Mouse (Mus musculus) mature B cell (primary cell): ENCODE data around the gene Morn4.

Experiments used
- in situ Hi-C: fragments of 300-500 bp; cut with MboI; formaldehyde crosslinking; loops from 2 replicates; pipeline ENCODE4 v1.14.3; 2019

Morn4 gene

DNA sequence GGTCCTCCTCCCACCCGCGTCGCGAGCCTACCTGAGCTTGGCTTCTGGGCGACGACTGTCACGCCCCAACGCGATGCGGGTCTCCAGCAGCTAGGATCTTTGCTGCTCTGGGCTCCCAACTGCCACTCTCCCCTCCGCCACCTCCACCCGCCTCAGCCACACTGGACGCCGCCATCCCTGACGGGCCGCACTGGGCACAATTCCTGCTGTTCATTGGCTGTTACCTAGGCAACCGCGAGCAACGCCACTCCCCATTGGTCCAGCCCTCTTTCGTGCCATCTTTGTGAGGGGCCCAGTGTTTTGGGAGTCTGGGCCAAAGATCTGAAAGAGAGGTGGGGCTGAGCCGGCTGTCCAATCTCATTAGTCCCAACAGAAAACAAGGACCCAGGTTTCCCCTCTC lies at the start of gene Morn4:
TSS of gene Morn4 (minus strand) at position 192 of the 400 bp plus-strand sequence.
- in situ Hi-C loops, result no loop called here

DNA sequence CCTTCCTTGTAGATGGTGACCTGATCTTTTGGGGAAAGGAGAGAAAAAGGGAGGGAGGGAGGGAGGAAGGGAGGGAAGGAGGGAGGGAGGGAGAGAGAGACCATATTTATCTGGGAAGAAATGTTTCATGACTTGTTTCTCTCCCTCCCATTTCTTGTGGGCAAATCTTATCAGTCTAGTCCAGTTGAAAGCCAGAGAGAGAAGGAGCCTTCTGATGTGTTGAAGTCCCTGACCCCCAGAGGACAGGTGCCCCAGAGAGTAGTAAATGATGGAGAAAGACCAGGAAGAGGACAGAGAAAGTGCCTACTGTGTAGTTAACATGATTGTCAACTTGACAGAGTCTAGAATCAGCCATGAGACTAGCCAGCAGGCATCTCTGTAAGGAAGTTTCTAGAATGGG lies 48.9 kb upstream of the Morn4 start:
- in situ Hi-C loops, result no loop called here

DNA sequence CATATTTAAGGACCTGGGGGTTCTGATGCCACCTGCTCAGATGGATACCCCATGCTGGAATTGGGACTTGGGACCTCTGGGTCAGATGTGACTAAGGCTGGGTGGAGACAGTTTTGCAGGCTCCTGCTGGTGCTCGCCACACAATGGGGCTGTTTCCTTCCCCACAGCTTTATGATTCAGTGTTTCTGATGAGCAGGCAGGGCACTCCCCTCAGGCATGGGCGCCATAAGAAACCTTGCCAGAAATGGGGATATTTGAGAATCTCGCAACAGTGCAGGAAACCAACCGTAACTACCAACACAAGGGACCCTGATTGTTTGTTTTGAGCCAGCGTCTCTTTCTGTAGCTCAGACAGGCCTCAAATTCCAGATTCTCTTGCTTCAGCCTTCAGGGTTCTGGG lies 44.9 kb upstream of the Morn4 start:
- in situ Hi-C loops, result no loop called here

DNA sequence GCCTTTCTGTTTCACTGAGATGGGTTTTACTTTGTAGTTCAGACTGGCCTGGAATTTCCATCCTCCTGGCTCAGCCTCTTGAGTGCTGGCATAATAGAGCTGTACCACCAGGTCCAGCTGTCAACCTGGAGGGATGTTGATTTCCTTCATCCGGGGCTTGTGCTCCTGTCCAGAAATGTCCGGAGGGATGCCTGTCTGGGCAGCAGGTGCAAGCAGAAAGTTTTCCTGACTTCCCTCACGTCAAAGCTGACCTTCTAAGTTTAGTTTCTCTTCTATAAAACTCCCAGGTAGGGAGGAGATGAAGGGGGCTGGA lies 44.1 kb upstream of the Morn4 start:
- in situ Hi-C loops, result no loop called here

DNA sequence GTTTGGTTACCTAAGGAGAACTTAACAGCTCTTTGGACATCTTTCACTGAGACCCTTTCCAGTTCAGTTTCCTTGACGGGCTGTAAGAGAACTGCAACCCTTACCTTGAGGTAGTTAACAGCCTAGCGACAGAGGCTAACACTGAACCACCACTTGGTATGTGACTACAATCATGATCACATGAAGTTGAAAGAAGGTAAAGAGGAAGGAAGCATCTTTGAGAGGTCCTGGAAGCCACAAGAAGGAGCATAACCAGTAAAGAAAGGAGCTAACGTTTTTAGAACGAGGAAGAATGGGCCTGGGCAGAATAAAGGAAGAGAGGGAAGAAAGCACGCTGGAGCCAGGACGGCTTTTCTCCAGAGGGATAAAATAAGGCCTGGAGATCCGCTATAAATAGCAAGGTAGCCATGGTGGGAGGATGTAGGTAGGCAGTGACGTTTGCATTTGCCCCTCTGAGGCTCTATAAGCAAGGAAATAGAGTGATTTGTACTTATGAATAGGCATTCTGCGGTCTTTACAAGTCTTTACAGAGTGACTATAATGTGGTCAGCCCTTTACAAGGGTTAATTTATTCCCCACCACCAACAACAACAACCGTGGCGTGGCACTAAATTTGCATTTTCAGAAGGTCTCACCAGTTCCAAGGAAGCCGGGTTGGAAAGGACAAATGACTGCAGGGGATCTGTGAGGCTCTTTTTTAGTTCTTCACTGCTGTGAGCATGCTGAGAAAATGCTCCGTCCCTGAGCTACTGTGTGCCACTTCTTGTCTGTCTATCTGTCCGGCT lies 43.5 kb upstream of the Morn4 start:
- in situ Hi-C loops, result no loop called here

DNA sequence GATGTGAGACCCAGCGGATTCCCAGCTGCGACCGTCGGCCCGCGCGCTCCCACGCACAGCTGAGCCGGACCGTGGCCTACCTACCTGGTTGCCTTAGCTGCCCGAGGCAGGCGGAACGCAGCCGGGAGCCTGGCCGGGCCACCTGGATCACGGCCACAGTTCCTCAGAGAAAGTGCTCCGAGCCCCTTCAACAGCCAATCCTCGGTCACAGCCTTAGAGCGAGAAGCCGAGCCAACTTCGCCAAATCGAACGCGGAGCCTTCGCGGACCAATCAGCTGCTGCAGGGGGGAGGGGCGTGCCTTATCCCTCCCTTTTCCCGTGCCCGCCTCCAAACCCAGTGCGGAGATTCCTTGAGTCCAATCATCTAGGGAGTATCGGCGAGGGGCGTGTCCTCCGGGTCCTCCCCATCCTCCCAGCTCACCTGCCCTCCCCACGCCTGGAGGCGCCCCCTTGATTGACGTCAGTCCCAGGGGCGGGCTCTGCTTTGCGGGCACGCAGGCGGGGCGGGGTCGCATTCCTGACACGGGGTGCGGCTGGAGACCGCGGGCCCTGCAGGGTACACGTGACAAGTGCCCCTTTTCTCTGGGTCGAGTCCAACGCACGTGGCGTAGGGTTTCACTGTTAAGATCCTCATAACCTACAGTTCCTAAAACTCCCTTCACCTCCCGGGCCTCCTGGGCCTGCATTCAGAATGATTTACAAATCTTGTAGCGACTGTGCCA lies 42.8 kb upstream of the Morn4 start, which contains the start of gene Avpi1:
TSS of gene Avpi1 (minus strand) at position 273 of the 722 bp plus-strand sequence.
- in situ Hi-C loops, result no loop called here

DNA sequence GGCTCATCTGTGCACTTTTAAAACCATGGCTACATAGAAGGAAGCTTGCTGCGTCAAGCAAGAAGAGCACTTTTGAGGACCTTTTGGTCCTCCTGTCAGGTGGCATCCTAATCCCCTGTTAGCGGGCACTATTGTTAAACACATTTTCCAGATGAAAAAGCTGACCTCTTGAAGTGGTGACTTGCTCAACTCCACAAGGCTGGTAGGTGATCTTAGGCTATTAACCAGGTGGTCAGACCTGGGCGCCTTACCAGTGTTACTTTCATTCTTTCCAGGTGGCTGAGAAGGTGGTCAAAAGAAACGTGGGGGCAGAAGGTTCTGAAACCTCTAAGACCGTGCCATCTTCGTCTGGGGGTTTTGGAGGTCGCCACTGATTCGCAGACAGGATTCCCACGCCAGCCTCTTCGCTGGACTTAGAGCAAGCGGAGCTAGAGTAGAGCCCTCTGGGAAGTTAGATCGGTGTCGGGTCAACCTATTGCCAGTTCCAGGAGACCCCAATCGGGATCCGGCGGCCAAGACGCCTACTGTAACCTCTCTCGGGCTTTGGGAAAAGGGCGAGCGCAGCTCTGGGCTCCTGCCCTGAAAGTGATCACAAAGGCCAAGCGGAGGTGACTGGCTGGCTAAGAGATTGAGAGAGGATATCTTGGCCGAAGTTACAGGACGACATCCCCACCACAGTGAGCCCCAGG lies 42.0 kb upstream of the Morn4 start:
- in situ Hi-C loops, result no loop called here

DNA sequence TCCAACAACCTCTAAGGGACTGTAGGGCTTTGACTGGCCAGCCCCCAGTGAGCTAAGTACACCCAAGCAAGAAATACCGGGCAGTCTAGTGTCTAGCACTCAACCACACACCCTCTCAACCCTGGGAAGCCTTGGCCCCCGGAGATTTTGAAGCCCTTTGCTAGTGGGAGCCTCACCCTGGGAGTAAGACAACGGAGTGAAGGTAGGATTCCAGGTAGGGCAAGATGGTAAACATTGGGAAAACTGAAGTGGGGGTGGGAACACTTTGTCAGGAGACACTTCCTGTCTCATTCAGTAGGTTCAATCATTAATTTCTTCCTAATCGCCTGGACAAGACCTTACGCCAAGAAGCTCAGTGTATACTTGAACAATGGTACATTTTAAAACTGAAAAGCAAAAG lies 40.9 kb upstream of the Morn4 start:
- in situ Hi-C loops, result no loop called here

DNA sequence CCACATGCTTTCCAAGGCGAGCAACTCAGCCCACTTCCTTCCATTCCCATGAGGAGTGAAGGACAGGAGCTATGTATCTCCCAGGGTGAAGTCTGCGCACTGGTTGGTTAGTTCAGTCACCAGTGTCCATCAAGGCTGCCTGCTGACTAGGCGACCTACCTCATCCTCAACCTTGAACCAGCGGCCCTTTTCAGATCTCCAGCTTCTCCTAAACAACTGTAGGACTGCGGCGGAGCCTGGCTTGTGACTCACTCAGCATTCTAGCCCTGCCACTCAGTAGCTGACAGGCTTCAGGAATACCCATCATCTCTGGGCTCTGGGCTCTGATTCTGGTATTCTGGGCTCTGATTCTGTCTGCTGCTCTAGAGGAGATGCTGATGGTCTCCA lies 40.1 kb upstream of the Morn4 start:
- in situ Hi-C loops, result no loop called here

DNA sequence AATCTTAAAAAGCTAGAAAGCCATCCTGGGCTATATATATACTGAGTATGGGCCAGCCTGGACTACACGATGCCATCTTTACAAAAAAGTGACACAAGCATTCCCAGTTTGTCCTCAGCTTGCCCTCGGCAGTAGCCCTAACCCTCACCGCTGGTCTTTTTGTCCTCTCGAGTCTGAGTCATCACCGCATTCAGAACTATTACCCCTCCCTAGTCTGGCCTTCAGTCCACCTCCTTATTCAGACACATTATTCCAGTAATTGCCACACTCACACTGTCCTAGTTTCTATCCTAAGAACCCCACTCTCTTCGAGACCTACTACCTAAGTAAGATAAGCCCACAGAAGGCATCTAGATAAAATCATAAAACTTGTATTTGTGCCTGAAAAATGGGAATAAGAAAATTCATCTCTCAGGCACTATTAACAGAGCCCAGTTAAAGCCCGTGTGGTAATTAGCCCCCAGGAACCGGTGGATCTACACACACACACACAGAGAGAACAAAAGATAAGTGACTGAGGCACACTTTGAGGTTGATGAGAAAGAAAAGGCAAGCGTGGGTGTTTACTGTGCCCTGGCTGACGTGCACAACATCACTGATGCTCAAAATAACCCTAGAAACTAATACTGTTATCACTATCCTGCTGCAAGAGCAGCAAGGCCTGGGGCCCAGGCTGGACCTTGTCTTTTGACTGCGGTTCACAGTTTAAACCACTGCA lies 39.5 kb upstream of the Morn4 start:
- in situ Hi-C loops, result no loop called here

DNA sequence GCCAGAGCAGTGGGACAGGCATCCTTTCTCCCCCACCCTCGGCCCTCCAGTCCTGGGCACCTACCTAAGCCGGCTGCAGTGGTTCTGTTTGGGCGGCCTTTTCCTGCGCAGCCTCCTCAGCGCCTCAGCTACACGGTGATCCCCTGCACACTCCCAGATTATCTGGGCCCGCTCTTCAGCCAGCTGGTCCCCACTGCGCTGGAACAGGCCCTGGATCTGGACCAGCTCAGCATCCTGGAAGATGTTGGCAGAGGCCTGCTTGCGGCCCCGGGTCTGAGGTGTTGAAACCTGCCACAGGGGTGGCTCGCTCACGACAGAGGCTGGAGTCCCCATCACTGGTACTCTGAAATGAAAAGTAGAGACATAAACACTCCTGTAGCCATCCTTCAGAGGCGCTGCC lies 38.5 kb upstream of the Morn4 start:
- in situ Hi-C loops, result no loop called here

DNA sequence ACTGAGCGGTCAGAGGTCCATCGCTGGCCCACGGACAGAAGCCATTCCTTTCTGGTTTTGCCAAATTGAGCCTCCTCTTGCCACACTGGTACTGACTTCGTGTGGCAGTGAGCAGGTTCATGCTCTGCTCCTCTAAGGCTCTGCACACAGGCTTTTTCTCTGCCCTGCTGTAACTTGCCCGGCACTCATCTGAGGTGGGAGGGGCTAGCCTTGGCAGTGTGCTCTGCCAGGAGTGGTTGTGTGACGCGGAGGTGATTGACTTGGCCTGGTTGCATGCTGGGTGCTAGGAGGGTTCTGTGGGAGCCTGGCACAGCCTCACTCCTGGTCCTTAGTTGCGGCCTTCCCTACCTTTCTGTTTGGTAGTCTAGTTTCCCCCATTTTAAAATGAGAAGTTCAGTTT lies 34.3 kb upstream of the Morn4 start:
- in situ Hi-C loops, result no loop called here

DNA sequence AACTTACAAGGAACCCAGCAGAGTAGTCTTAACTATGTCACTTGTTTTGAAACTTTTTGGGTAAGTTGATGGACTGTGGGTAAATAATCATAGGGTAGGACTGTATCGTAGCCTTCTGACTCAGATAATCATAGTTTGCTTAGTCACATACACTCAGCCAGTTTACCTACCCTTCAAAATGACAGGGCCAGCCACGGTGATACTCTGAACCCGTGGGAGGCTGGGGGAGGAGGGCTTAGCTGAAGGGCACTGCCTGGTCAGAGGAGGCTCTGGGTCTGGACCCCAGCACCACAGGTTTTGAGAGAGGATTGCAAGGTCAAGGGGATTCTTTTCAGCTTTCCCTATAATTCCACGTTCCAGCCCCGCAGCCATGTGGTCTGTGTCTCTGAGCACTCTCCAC lies 32.4 kb upstream of the Morn4 start:
- in situ Hi-C loops, result no loop called here

DNA sequence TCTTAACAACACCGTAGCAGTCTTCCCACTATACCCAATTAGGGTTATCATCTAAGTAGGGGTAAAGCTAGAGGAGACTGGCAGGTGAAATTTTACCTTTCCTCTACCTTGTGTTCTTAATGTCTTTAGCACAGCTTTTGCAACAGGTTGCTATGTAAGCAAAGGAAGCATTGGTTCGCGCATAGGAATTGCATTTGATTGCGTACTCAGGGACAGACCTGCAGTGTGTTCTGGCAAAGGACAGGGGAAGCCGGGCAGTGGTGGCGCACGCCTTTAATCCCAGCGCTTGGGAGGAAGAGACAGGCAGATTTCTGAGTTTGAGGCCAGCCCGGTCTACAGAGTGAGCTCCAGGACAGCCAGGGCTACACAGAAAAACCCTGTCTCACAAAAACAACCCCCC lies 32.0 kb upstream of the Morn4 start:
- in situ Hi-C loops, result no loop called here

DNA sequence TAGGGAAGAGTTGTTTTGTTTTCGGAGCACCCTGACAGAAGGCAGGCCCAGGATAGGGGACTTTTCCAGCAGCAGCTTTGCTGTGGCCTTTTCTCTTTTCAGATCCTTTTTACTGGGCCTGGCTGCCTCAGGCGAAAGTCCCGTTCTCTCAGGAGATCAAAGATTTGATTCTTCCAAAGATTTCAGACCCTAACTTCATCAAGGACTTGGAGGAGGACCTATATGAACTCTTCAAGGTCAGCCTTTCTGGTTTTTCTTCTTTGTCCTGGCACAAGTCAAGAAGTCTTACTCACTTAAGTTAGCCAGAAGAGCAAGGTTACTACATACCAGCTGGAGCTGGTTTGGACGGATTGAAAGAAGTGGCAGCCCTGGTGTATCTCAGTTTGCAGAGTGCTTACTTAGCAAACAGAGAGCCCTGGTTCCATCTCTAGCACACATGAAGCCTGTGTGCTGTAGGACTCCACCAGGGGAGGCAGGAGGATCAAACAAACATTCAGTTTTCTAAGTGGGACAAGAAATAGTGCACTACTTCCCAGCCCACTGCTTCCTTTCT lies 29.7 kb upstream of the Morn4 start:
- in situ Hi-C loops, result no loop called here

DNA sequence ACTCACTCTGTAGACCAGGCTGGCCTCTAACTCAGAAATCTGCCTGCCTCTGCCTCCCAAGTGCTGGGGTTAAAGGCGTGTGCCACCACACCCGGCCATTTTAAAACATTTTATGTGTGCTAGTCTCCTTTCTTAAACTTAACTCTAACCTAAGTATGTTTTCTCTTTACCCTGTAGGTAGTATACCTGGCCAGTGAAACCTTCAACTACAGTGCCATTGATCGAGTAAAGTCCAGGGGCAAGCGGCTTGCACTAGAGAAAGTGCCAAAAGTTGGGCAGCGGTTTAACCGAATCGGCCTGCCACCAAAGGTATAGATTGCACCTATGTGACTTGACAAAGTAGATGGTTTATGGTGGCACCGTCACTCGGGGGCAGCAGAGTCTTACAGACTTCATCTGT lies 18.5 kb upstream of the Morn4 start:
- in situ Hi-C loops, result no loop called here

DNA sequence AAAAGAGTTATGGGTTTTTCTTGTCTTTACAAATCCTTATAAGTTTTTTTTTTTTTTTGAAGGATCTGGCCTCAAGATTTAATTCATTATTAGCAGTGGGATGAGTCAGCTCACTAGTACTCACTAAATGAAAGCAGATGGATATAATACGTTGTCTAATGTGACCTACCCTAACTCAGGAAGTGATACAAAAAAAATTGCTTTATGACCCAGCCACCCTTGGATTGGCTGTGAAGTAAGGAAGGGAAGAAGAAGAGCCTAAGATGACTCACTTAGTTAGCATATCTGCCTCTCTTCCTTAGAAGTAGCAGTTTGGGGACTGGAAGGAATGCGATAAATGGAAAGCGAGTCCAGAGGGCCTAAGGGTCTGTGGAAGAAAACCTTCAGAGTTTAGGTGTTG lies 13.2 kb upstream of the Morn4 start:
- in situ Hi-C loops, result no loop called here

DNA sequence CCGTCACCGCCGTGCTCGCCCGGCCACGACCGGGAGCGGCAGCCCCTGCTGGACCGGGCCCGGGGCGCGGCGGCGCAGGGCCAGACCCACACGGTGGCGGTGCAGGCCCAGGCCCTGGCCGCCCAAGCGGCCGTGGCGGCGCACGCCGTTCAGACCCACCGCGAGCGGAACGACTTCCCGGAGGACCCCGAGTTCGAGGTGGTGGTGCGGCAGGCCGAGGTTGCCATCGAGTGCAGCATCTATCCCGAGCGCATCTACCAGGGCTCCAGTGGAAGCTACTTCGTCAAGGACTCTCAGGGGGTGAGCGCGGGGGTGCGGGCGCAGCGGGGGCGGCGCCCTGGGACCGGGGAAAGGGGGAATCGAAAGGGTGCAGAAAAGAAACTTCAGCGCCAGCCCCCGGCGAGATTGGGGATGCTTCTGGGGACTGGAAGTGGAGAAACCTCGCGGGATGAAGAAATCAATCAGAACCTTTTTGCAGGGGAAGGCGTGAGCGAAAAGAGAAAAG lies 4.5 kb upstream of the Morn4 start:
- in situ Hi-C loops, result no loop called here

DNA sequence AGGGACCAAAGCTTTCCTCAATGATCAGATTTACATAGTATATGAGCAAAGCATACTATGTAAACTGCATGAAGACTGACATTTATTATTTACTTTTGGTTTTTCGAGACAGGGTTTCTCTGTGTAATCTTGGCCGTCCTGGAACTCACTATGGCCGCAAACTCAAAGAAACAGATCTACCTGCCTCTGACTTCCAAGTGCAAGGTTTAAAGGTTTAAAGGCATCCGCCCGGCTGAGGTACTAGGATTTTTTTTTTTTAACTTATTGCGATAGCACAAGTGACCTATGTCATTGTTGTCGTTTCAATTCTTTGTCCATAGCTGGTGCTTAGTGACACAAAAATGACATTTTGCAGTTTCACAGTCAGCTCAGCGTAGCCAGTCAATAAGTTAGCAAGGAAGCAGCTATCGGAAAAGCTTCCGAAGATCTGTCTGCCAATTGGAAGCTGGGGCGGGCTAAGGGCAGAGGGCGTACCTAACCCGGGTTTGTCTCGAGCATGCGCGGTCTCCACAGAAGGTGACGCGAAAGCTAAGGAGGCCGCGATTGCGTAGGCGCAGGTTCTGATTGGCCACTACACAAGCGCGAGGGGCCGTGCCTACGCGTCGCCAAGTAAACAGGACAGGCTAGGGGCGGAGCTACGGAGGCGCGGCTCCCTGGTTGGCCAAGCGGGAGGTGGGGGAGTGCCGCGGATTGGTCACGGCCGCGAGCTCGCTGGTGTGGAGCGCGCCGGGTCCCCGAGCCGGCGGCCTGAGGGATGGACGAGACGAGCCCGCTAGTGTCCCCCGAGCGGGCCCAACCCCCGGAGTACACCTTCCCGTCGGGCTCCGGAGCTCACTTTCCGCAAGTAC lies 3.8 kb upstream of the Morn4 start, which contains the start of gene Pi4k2a:
TSS of gene Pi4k2a (plus strand) at position 723 of the 848 bp plus-strand sequence.
- in situ Hi-C loops, result no loop called here

DNA sequence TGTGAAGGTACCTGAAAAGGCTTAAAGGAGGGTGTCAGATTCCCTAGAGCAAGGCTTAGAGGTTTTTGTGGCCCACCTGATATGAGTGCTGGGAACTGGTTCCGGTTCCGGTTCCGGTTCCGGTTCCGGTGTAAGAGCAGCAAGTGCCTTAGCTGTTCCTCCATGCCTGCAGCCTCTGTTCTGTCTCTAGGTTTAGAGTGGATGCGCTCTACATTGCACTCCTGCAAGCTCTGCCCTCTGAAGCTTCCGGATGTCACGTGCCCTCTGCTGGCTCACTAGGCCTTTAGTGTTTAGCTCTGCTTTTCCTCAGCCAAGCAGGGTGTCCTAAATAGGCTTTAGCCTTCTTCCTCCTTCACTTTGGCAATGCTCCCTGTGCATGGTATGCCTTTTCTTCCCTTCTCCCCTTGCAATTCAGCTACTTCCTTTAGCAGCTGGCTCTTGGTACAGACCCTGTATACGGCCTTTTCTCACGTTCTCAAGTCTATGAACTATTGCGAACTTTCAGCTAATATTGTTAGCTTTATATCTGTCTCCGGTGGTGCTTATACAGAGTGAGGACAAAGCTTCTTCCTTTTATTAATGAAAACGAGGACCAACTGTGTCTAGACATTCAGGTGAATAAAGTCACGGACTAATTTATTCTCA lies 3.1 kb upstream of the Morn4 start:
- in situ Hi-C loops, result no loop called here
